Mouse (Mus musculus) ES-Bruce4 (cell line): ENCODE data around the gene Hephl1. TPM values are rescaled to one million over a fixed set of nuclear protein-coding genes. Genes with fewer than 3 reads are reported as not detected.
A peak's percentile ranks its signal among the peaks of the same experiment; 100 is the strongest.

Source experiments
- H3K27ac ChIP-seq: 2 replicates; pipeline ENCODE4 v1.5.1; 2012; ENCODE audit warnings: low read length, inconsistent platforms; ENCODE audit not compliant: insufficient read depth
- H3K27me3 ChIP-seq: 2 replicates; pipeline ENCODE4 v1.6.1; 2012; ENCODE audit warnings: mild to moderate bottlenecking, low read length, inconsistent platforms; ENCODE audit not compliant: control insufficient read depth, poor library complexity, insufficient read depth, severe bottlenecking
- H3K36me3 ChIP-seq: 2 replicates; pipeline ENCODE4 v1.6.1; 2012; ENCODE audit warnings: inconsistent platforms, mild to moderate bottlenecking, low read length, moderate library complexity; ENCODE audit not compliant: control insufficient read depth, poor library complexity, insufficient read depth, severe bottlenecking
- H3K4me1 ChIP-seq: one replicate; pipeline ENCODE4 v1.8.1; 2011; ENCODE audit warnings: low read length; ENCODE audit not compliant: control insufficient read depth, insufficient read depth
- H3K4me3 ChIP-seq: 2 replicates; pipeline ENCODE4 v1.5.1; 2011; ENCODE audit warnings: low read depth, mild to moderate bottlenecking, low read length
- H3K9ac ChIP-seq: 2 replicates; pipeline ENCODE4 v1.6.1; 2012; ENCODE audit warnings: low read depth, mild to moderate bottlenecking, inconsistent platforms; ENCODE audit not compliant: poor library complexity, severe bottlenecking
- H3K9me3 ChIP-seq: replicated peaks from 2 replicates; pipeline ENCODE4 v1.6.1; 2012; ENCODE audit warnings: mild to moderate bottlenecking, low read length, inconsistent platforms; ENCODE audit not compliant: control insufficient read depth, poor library complexity, insufficient read depth, severe bottlenecking
- CTCF ChIP-seq: IDR thresholded peaks from one replicate; pipeline ENCODE4 v1.8.1; 2011; ENCODE audit warnings: low read depth, low read length
- EP300 ChIP-seq: IDR thresholded peaks from 2 replicates; pipeline ENCODE4 v1.6.1; 2011; ENCODE audit warnings: low read depth, low read length; ENCODE audit not compliant: insufficient read depth
- POLR2A ChIP-seq: IDR thresholded peaks from one replicate; pipeline ENCODE4 v1.8.1; 2011; ENCODE audit warnings: low read length; ENCODE audit not compliant: insufficient read depth
- polyA plus RNA-seq: library from polyadenylated mRNA; stranded (reverse); fragments of >200 nt; gene quantifications from 2 replicates; pipeline ENCODE4 v1.2.4, GENCODE M21; 2011; ENCODE audit warnings: low read depth; ENCODE audit not compliant: missing spikeins, insufficient read depth, insufficient read length

Gene Hephl1
- polyA plus RNA-seq, 1 experiment, result not detected

- no peaks in the 10 kb centered on the region for H3K36me3 ChIP-seq
- H3K9me3 ChIP-seq, result no peaks in the 10 kb centered on the region
- TF ChIP-seq CTCF, result no peak
- no peak overlapping the region for H3K27ac ChIP-seq
- H3K27me3 ChIP-seq, result no peaks in the 10 kb centered on the region
- no peak overlapping the region for H3K9ac ChIP-seq
- H3K4me3 ChIP-seq, result no peak overlapping the region
- no peaks in the 10 kb centered on the region for H3K4me1 ChIP-seq
These were observed 43.1 kb downstream of the Hephl1 start for GRCm38 (mm10) chr9:15068686-15069295.

GRCm38 (mm10) chr9:15067995-15068685 lies 43.8 kb downstream of the Hephl1 start:
- Histone ChIP-seq H3K27ac (no peak overlapping the region), H3K4me3 (no peak overlapping the region), H3K4me1 (no peaks in the 10 kb centered on the region), H3K27me3 (no peaks in the 10 kb centered on the region), H3K36me3 (no peaks in the 10 kb centered on the region), H3K9ac (no peak overlapping the region), H3K9me3 (no peaks in the 10 kb centered on the region)
- TF ChIP-seq EP300 (no peak), CTCF (no peak), POLR2A (no peak)

DNA sequence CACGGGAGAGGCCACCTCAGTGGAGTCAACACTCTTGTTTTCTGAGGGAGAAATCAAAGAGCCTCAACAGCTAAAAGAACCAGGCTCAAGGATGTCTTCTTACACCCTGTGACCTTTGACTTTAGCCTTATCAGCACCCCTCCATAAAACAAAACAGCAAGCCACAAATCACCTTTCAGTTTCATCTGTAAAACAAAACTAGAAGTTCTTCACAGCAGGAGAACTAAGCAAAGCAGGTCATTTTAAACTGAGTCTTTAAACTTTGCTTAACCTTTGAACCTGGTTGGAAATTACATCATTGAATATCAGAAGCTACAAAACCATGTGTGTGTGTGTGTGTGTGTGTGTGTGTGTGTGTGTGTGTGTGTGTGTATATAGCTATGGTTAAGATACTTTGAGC lies 47.7 kb downstream of the Hephl1 start:
- TF ChIP-seq POLR2A (no peak), CTCF (no peak), EP300 (no peak)
- no peak overlapping the region for H3K9ac ChIP-seq
- H3K4me3 ChIP-seq, result no peak overlapping the region
- no peaks in the 10 kb centered on the region for H3K36me3 ChIP-seq
- no peak overlapping the region for H3K27ac ChIP-seq
- no peaks in the 10 kb centered on the region for H3K4me1 ChIP-seq
- H3K9me3 ChIP-seq, result no peaks in the 10 kb centered on the region
- no peaks in the 10 kb centered on the region for H3K27me3 ChIP-seq

- H3K27me3 ChIP-seq, result no peaks in the 10 kb centered on the region
- H3K4me3 ChIP-seq, result no peak overlapping the region
- no peak overlapping the region for H3K27ac ChIP-seq
These were observed 51.1 kb downstream of the Hephl1 start for GRCm38 (mm10) chr9:15060847-15061246.

GRCm38 (mm10) chr9:15060026-15060425 lies 51.9 kb downstream of the Hephl1 start:
- Histone ChIP-seq H3K4me3 (no peak overlapping the region), H3K9me3 (no peaks in the 10 kb centered on the region), H3K36me3 (no peaks in the 10 kb centered on the region), H3K27ac (no peak overlapping the region), H3K27me3 (no peaks in the 10 kb centered on the region), H3K4me1 (no peaks in the 10 kb centered on the region), H3K9ac (no peak overlapping the region)
- TF ChIP-seq EP300, result no peak
- TF ChIP-seq CTCF, result no peak
- no peak for TF ChIP-seq POLR2A

More at GRCm38 (mm10) chr9:15060847-15061246, 51.1 kb downstream of the Hephl1 start:
- TF ChIP-seq POLR2A (no peak), EP300 (no peak), CTCF (no peak)
- no peaks in the 10 kb centered on the region for H3K36me3 ChIP-seq
- H3K9ac ChIP-seq, result no peak overlapping the region
- no peaks in the 10 kb centered on the region for H3K4me1 ChIP-seq
- no peaks in the 10 kb centered on the region for H3K9me3 ChIP-seq

GRCm38 (mm10) chr9:15045740-15046139 lies 66.2 kb downstream of the Hephl1 start:
- TF ChIP-seq POLR2A (no peak), CTCF (no peak), EP300 (no peak)
- H3K9ac ChIP-seq, result peak overlapping the region; percentile 75; the same call in 1 of the 2 replicates

More at GRCm38 (mm10) chr9:15045740-15046139, 66.2 kb downstream of the Hephl1 start:
- peak overlapping the region; percentile 80 for H3K4me3 ChIP-seq
- H3K36me3 ChIP-seq, result no peaks in the 10 kb centered on the region
- H3K4me1 ChIP-seq, result no peaks in the 10 kb centered on the region
- peaks cover 12% of the 10 kb centered on the region for H3K9me3 ChIP-seq
- no peak overlapping the region for H3K27ac ChIP-seq
- H3K27me3 ChIP-seq, result no peaks in the 10 kb centered on the region
